Mouse (Mus musculus): ENCODE results near the gene Fbxw7. TPM values are rescaled to one million over a fixed set of nuclear protein-coding genes. Genes with fewer than 3 reads are reported as not detected.
A peak's percentile ranks its signal among the peaks of the same experiment; 100 is the strongest.

Gene Fbxw7
- polyA plus RNA-seq, 1 experiment = 4.1 TPM

- no peak for TF ChIP-seq CTCF (conservative IDR thresholded peaks at IDR 0.05; ENCODE audit: insufficient read depth, insufficient read length, low read depth, low read length)
- no peak for TF ChIP-seq POLR2A (IDR thresholded peaks at IDR 0.05; ENCODE audit: low read depth, low read length)
- Histone ChIP-seq H3K27me3 (replicated peaks; ENCODE audit: control insufficient read depth, insufficient read depth, low read length) (no peaks in the 10 kb centered on the region), H3K4me1 (ENCODE audit: control insufficient read depth, insufficient read depth, low read length) (no peaks in the 10 kb centered on the region), H3K4me3 (ENCODE audit: insufficient read depth, low read depth, low read length) (no peak overlapping the region), H3K36me3 (ENCODE audit: control insufficient read depth, insufficient read depth, low read length) (no peaks in the 10 kb centered on the region), H3K27ac (ENCODE audit: insufficient read depth, low read depth, low read length) (no peak overlapping the region)
- 63% methylated on average over 9 of the region's 9 CpGs for WGBS
- no peak for DNase-seq
Observed at GRCm38 (mm10) chr3:85015667-85016066, 200.6 kb downstream of the Fbxw7 start.

- no peak for DNase-seq
- Histone ChIP-seq H3K27ac (ENCODE audit: insufficient read depth, low read depth, low read length) (no peak overlapping the region), H3K4me3 (ENCODE audit: insufficient read depth, low read depth, low read length) (no peak overlapping the region), H3K4me1 (ENCODE audit: control insufficient read depth, insufficient read depth, low read length) (peaks cover 16% of the 10 kb centered on the region), H3K36me3 (ENCODE audit: control insufficient read depth, insufficient read depth, low read length) (no peaks in the 10 kb centered on the region), H3K27me3 (replicated peaks; ENCODE audit: control insufficient read depth, insufficient read depth, low read length) (no peaks in the 10 kb centered on the region)
- TF ChIP-seq CTCF (conservative IDR thresholded peaks at IDR 0.05; ENCODE audit: insufficient read depth, insufficient read length, low read depth, low read length) (no peak), POLR2A (IDR thresholded peaks at IDR 0.05; ENCODE audit: low read depth, low read length) (no peak)
Observed at GRCm38 (mm10) chr3:85020137-85020536, 205.1 kb downstream of the Fbxw7 start.

- Histone ChIP-seq H3K27me3 (replicated peaks; ENCODE audit: control insufficient read depth, insufficient read depth, low read length) (no peaks in the 10 kb centered on the region), H3K4me3 (ENCODE audit: insufficient read depth, low read depth, low read length) (no peak overlapping the region), H3K36me3 (ENCODE audit: control insufficient read depth, insufficient read depth, low read length) (no peaks in the 10 kb centered on the region), H3K4me1 (ENCODE audit: control insufficient read depth, insufficient read depth, low read length) (peaks cover 22% of the 10 kb centered on the region), H3K27ac (ENCODE audit: insufficient read depth, low read depth, low read length) (no peak overlapping the region)
- TF ChIP-seq CTCF (conservative IDR thresholded peaks at IDR 0.05; ENCODE audit: insufficient read depth, insufficient read length, low read depth, low read length) (no peak), POLR2A (IDR thresholded peaks at IDR 0.05; ENCODE audit: low read depth, low read length) (no peak)
- 94% methylated on average over 6 of the region's 6 CpGs for WGBS
- DNase-seq = no peak
Observed at GRCm38 (mm10) chr3:85021816-85022215, 206.7 kb downstream of the Fbxw7 start.

- Histone ChIP-seq H3K27me3 (replicated peaks; ENCODE audit: control insufficient read depth, insufficient read depth, low read length) (no peaks in the 10 kb centered on the region), H3K4me3 (ENCODE audit: insufficient read depth, low read depth, low read length) (no peak overlapping the region), H3K36me3 (ENCODE audit: control insufficient read depth, insufficient read depth, low read length) (no peaks in the 10 kb centered on the region), H3K4me1 (ENCODE audit: control insufficient read depth, insufficient read depth, low read length) (peaks cover 22% of the 10 kb centered on the region), H3K27ac (ENCODE audit: insufficient read depth, low read depth, low read length) (peak overlapping the region; percentile 27; the same call in 1 of the 2 replicates)
- TF ChIP-seq POLR2A (IDR thresholded peaks at IDR 0.05; ENCODE audit: low read depth, low read length) = no peak
- no peak for TF ChIP-seq CTCF (conservative IDR thresholded peaks at IDR 0.05; ENCODE audit: insufficient read depth, insufficient read length, low read depth, low read length)
- peak; percentile 94 for DNase-seq
- 26% methylated on average over 11 of the region's 11 CpGs for WGBS
Observed at GRCm38 (mm10) chr3:85022800-85023199, 207.7 kb downstream of the Fbxw7 start.

GRCm38 (mm10) chr3:85024237-85024636 lies 209.2 kb downstream of the Fbxw7 start:
- Histone ChIP-seq H3K27me3 (replicated peaks; ENCODE audit: control insufficient read depth, insufficient read depth, low read length) (no peaks in the 10 kb centered on the region), H3K36me3 (ENCODE audit: control insufficient read depth, insufficient read depth, low read length) (no peaks in the 10 kb centered on the region), H3K4me1 (ENCODE audit: control insufficient read depth, insufficient read depth, low read length) (peaks cover 22% of the 10 kb centered on the region), H3K27ac (ENCODE audit: insufficient read depth, low read depth, low read length) (peak overlapping the region; percentile 80; the same call in 1 of the 2 replicates), H3K4me3 (ENCODE audit: insufficient read depth, low read depth, low read length) (no peak overlapping the region)
- no peak for DNase-seq
- WGBS = 75% methylated on average over 2 of the region's 2 CpGs
- no peak for TF ChIP-seq POLR2A (IDR thresholded peaks at IDR 0.05; ENCODE audit: low read depth, low read length)
- TF ChIP-seq CTCF (conservative IDR thresholded peaks at IDR 0.05; ENCODE audit: insufficient read depth, insufficient read length, low read depth, low read length) = no peak

GRCm38 (mm10) chr3:85024817-85025705 lies 210.0 kb downstream of the Fbxw7 start:
- Histone ChIP-seq H3K27ac (ENCODE audit: insufficient read depth, low read depth, low read length) (peak overlapping the region; percentile 80), H3K4me3 (ENCODE audit: insufficient read depth, low read depth, low read length) (no peak overlapping the region), H3K4me1 (ENCODE audit: control insufficient read depth, insufficient read depth, low read length) (peaks cover 22% of the 10 kb centered on the region), H3K27me3 (replicated peaks; ENCODE audit: control insufficient read depth, insufficient read depth, low read length) (no peaks in the 10 kb centered on the region), H3K36me3 (ENCODE audit: control insufficient read depth, insufficient read depth, low read length) (no peaks in the 10 kb centered on the region)
- peak; percentile 83 for DNase-seq
- TF ChIP-seq CTCF (conservative IDR thresholded peaks at IDR 0.05; ENCODE audit: insufficient read depth, insufficient read length, low read depth, low read length) (no peak), POLR2A (IDR thresholded peaks at IDR 0.05; ENCODE audit: low read depth, low read length) (no peak)
- 18% methylated on average over 6 of the region's 6 CpGs for WGBS

Other genes starting within 250 kb of the Fbxw7 start
- gene Arfip1, start 232.6 kb upstream of the Fbxw7 start, polyA plus RNA-seq (2012; rRNA removed) = 11.8 and 14.3 TPM in 2 replicates
- not detected in 2 replicates for gene Tigd4, start 221.7 kb upstream of the Fbxw7 start, polyA plus RNA-seq (2012; rRNA removed)
- gene Tmem154, start 149.1 kb upstream of the Fbxw7 start, polyA plus RNA-seq (2012; rRNA removed) = 0.42 and 0.88 TPM in 2 replicates

All from kidney, adult 2 months (tissue).